ENCODE assay signal across 9 mouse cellular contexts in the genomic region with DNA sequence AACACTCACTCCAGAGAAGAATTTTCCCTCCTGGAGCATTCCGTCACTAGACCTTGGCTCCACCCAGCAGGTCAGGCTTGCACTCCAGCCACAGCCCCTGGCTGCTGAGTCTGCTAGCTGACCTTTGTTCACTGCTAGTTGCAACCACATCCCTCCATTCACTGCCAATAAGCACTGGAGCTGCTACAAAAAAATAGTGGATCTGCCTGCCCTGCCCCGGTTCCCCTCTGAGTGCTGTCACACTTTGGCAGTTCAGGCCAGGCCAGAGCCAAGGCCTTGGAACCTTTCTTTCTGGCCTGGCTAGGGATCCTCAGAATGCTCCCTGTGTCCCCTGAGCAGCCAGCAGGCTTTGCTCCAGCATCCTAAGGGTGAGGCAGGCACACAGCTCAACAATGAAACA. TPM values are rescaled to one million over a fixed set of nuclear protein-coding genes. Genes with fewer than 3 reads are reported as not detected.
DNase-seq lines count a peak whose midpoint lies in the region; ATAC-seq lines count a peak whose summit lies in the region.
"Had no signal": no experiment of that assay in that cellular context is flagged by ENCODE, and none has a peak within 500 bp of the region (broad histone marks: within the 10 kb centered on the region; RNA-seq: fewer than 3 reads in every experiment).

No protein-coding gene starts in this region.

- H3K4me2 ChIP-seq in heart, embryonic 12.5 days: no peak overlapping the region
- H3K4me2 ChIP-seq in liver, embryonic 13.5 days: no peak overlapping the region

- peaks cover 5% of the 10 kb centered on the region for H3K9me3 ChIP-seq in heart, embryonic 12.5 days (replicated peaks)
- H3K9me3 ChIP-seq in liver, embryonic 13.5 days (replicated peaks): no peaks in the 10 kb centered on the region

- no peak overlapping the region for H3K9ac ChIP-seq in heart, embryonic 12.5 days
- no peak overlapping the region for H3K9ac ChIP-seq in liver, embryonic 13.5 days

- intact Hi-C loops in left cerebral cortex, postnatal 4 days (cut with DNase I): no loop called here

- 15% methylated on average over 2 of the region's 2 CpGs for WGBS in heart, embryonic 12.5 days
- WGBS in liver, embryonic 13.5 days (ENCODE audit: insufficient replicate concordance): 64% methylated on average over 2 of the region's 2 CpGs

- peak; percentile 33 for DNase-seq in left cerebral cortex, postnatal 4 days
- no peak for DNase-seq in left cerebral cortex, adult 11 months (ENCODE audit: low spot score)
- peak; percentile 68 to 81 for DNase-seq in cerebellum, postnatal 10 days
- DNase-seq in liver, embryonic 13.5 days: no peak
- DNase-seq in T-cell, adult 2 months (ENCODE audit: low spot score): no peak

- no peak overlapping the region for H3K4me3 ChIP-seq in heart, embryonic 12.5 days
- H3K4me3 ChIP-seq in liver, embryonic 13.5 days (replicated peaks): no peak overlapping the region
- H3K4me3 ChIP-seq: myocyte had no signal

- no peaks in the 10 kb centered on the region for H3K36me3 ChIP-seq in heart, embryonic 12.5 days
- 0 out of 2 replicates have a peak, but pooled peaks cover under 1% of the 10 kb centered on the region for H3K36me3 ChIP-seq in liver, embryonic 13.5 days

- H3K4me1 ChIP-seq in heart, embryonic 12.5 days (replicated peaks): peaks cover 31% of the 10 kb centered on the region
- peaks cover 10% of the 10 kb centered on the region for H3K4me1 ChIP-seq in liver, embryonic 13.5 days (replicated peaks)

- no peak; the same call in 1 of the 2 replicates for ATAC-seq in heart, embryonic 12.5 days (ENCODE audit: insufficient number of reproducible peaks, low FRiP score)
- ATAC-seq in liver, embryonic 13.5 days (ENCODE audit: low read depth): peak; percentile 43; the same call in 1 of the 2 replicates
- no peak for ATAC-seq in erythroblast, adult 5-6 weeks (replicated peaks; ENCODE audit: low FRiP score, poor library complexity, severe bottlenecking)
- ATAC-seq in megakaryocyte-erythroid progenitor cell, adult 5-6 weeks (replicated peaks; ENCODE audit: low FRiP score, low TSS enrichment, poor library complexity, severe bottlenecking): no peak

- peak overlapping the region; percentile 69 for H3K27ac ChIP-seq in heart, embryonic 12.5 days (ENCODE audit: poor library complexity, severe bottlenecking)
- no peak overlapping the region for H3K27ac ChIP-seq in liver, embryonic 13.5 days

- H3K27me3 ChIP-seq in heart, embryonic 12.5 days (replicated peaks): no peaks in the 10 kb centered on the region
- H3K27me3 ChIP-seq in liver, embryonic 13.5 days: no peaks in the 10 kb centered on the region

RNA-seq across cellular contexts. Expression of gene Cbx3, which starts 19.6 kb away (rescaled TPM):
- total RNA-seq in left cerebral cortex, postnatal 4 days (2021): 100 to 1,000 TPM; 209 to 222 TPM
- polyA plus RNA-seq in heart, embryonic 12.5 days (2016; fragmentation: Nextera tagmentation; extraction: Ambion mirVana): 372 and 391 TPM in 2 replicates
- 285 and 331 TPM in 2 replicates for polyA plus RNA-seq in liver, embryonic 13.5 days (2015; fragmentation: Nextera tagmentation; extraction: Ambion mirVana)
- 84.6 and 122 TPM in 2 replicates for total RNA-seq in erythroblast, adult 5-6 weeks (2015; ENCODE audit: low replicate concordance)
- total RNA-seq in erythroblast, adult 5-6 weeks (2017; ENCODE audit: low replicate concordance): 119 and 148 TPM in 2 replicates
- 292 and 301 TPM in 2 replicates for total RNA-seq in megakaryocyte-erythroid progenitor cell, adult 5-6 weeks (2014; fragmentation: Nextera tagmentation)
- 423 and 530 TPM in 2 replicates for total RNA-seq in megakaryocyte-erythroid progenitor cell, adult 5-6 weeks (2017)

RNA-seq across cellular contexts. Expression of gene Hnrnpa2b1, which starts 20.1 kb away (rescaled TPM):
- 100 to 1,000 TPM; 795 to 816 TPM for total RNA-seq in left cerebral cortex, postnatal 4 days (2021)
- polyA plus RNA-seq in heart, embryonic 12.5 days (2016; fragmentation: Nextera tagmentation; extraction: Ambion mirVana): 1,461 and 1,470 TPM in 2 replicates
- polyA plus RNA-seq in liver, embryonic 13.5 days (2015; fragmentation: Nextera tagmentation; extraction: Ambion mirVana): 966 and 1,238 TPM in 2 replicates
- total RNA-seq in erythroblast, adult 5-6 weeks (2015; ENCODE audit: low replicate concordance): 435 and 484 TPM in 2 replicates
- 397 and 928 TPM in 2 replicates for total RNA-seq in erythroblast, adult 5-6 weeks (2017; ENCODE audit: low replicate concordance)
- 1,156 and 1,577 TPM in 2 replicates for total RNA-seq in megakaryocyte-erythroid progenitor cell, adult 5-6 weeks (2014; fragmentation: Nextera tagmentation)
- total RNA-seq in megakaryocyte-erythroid progenitor cell, adult 5-6 weeks (2017): 1,688 and 2,170 TPM in 2 replicates

RNA-seq across cellular contexts. Expression of gene Snx10, which starts 33.9 kb away (rescaled TPM):
- 10 to 100 TPM; 89.6 to 97.9 TPM for total RNA-seq in left cerebral cortex, postnatal 4 days (2021)
- 21.4 and 23.7 TPM in 2 replicates for polyA plus RNA-seq in heart, embryonic 12.5 days (2016; fragmentation: Nextera tagmentation; extraction: Ambion mirVana)
- 5.0 and 6.7 TPM in 2 replicates for polyA plus RNA-seq in liver, embryonic 13.5 days (2015; fragmentation: Nextera tagmentation; extraction: Ambion mirVana)
- 17.8 and 21.7 TPM in 2 replicates for total RNA-seq in erythroblast, adult 5-6 weeks (2015; ENCODE audit: low replicate concordance)
- 14.5 and 15.3 TPM in 2 replicates for total RNA-seq in erythroblast, adult 5-6 weeks (2017; ENCODE audit: low replicate concordance)
- total RNA-seq in megakaryocyte-erythroid progenitor cell, adult 5-6 weeks (2014; fragmentation: Nextera tagmentation): 17.0 and 36.2 TPM in 2 replicates
- 16.2 and 55.9 TPM in 2 replicates for total RNA-seq in megakaryocyte-erythroid progenitor cell, adult 5-6 weeks (2017)

RNA-seq across cellular contexts. Expression of gene Nfe2l3, which starts 57.3 kb away (rescaled TPM):
- 10 to 100 TPM; 18.3 to 19.2 TPM for total RNA-seq in left cerebral cortex, postnatal 4 days (2021)
- 5.3 and 5.4 TPM in 2 replicates for polyA plus RNA-seq in heart, embryonic 12.5 days (2016; fragmentation: Nextera tagmentation; extraction: Ambion mirVana)
- polyA plus RNA-seq in liver, embryonic 13.5 days (2015; fragmentation: Nextera tagmentation; extraction: Ambion mirVana): 0.13 and 0.22 TPM in 2 replicates
- 0.42 TPM in 1 of 2 replicates, not detected in the other for total RNA-seq in erythroblast, adult 5-6 weeks (2015; ENCODE audit: low replicate concordance)
- not detected in 2 replicates for total RNA-seq in erythroblast, adult 5-6 weeks (2017; ENCODE audit: low replicate concordance)
- total RNA-seq in megakaryocyte-erythroid progenitor cell, adult 5-6 weeks (2014; fragmentation: Nextera tagmentation): not detected in 2 replicates
- not detected in 2 replicates for total RNA-seq in megakaryocyte-erythroid progenitor cell, adult 5-6 weeks (2017)

Comparison
In these comparisons a context has a peak if more than half of its experiments do, and no peak if none do; other contexts are left out.
1. DNase-seq: peak in left cerebral cortex, postnatal 4 days (single experiment) and cerebellum, postnatal 10 days (2 of 2); none in left cerebral cortex, adult 11 months (single experiment), liver, embryonic 13.5 days (single experiment) and T-cell, adult 2 months (single experiment).